10 mouse cellular contexts compared by ENCODE assay signal in genomic region chr5:36573354-36573753, GRCm38 (mm10). TPM values are rescaled to one million over a fixed set of nuclear protein-coding genes. Genes with fewer than 3 reads are reported as not detected.
A peak's percentile ranks its signal among the peaks of the same experiment; 100 is the strongest.
DNase-seq lines count a peak whose midpoint lies in the region; ATAC-seq and TF ChIP-seq lines count a peak whose summit lies in the region.
"Had no signal": no experiment of that assay in that cellular context is flagged by ENCODE, and none has a peak within 500 bp of the region (broad histone marks: within the 10 kb centered on the region; RNA-seq: fewer than 3 reads in every experiment).

No protein-coding gene starts in this region.

- H3K4me2 ChIP-seq in embryonic facial prominence, embryonic 13.5 days = no peak overlapping the region
- H3K4me2 ChIP-seq in lung, embryonic 14.5 days = no peak overlapping the region
- H3K4me2 ChIP-seq in stomach, embryonic 16.5 days (ENCODE audit: low read depth, low read length) = no peak overlapping the region
- no peak overlapping the region for H3K4me2 ChIP-seq in forebrain, embryonic 13.5 days
- H3K4me2 ChIP-seq: hindbrain, embryonic 15.5 days had no signal

- H3K9me3 ChIP-seq in embryonic facial prominence, embryonic 13.5 days = no peaks in the 10 kb centered on the region
- no peaks in the 10 kb centered on the region for H3K9me3 ChIP-seq in embryonic facial prominence, embryonic 10.5 days
- no peaks in the 10 kb centered on the region for H3K9me3 ChIP-seq in lung, embryonic 14.5 days (ENCODE audit: low read depth, low read length)
- no peaks in the 10 kb centered on the region for H3K9me3 ChIP-seq in stomach, embryonic 16.5 days (replicated peaks; ENCODE audit: control insufficient read depth, low read length)
- no peaks in the 10 kb centered on the region for H3K9me3 ChIP-seq in forebrain, embryonic 13.5 days (replicated peaks)
- H3K9me3 ChIP-seq: hindbrain, embryonic 15.5 days had no signal

- TF ChIP-seq CTCF in lung, embryonic 14.5 days (IDR thresholded peaks at IDR 0.05; ENCODE audit: low read depth) = no peak

- H3K4me1 ChIP-seq in embryonic facial prominence, embryonic 13.5 days = peaks cover 28% of the 10 kb centered on the region
- H3K4me1 ChIP-seq in embryonic facial prominence, embryonic 10.5 days = peaks cover 29% of the 10 kb centered on the region
- H3K4me1 ChIP-seq in lung, embryonic 14.5 days (ENCODE audit: insufficient read depth) = peaks cover 8% of the 10 kb centered on the region; the same call in 1 of the 2 replicates
- H3K4me1 ChIP-seq in stomach, embryonic 16.5 days (ENCODE audit: control insufficient read depth, insufficient read depth, low read length) = peaks cover 16% of the 10 kb centered on the region
- 0 out of 2 replicates have a peak, but pooled peaks cover 13% of the 10 kb centered on the region for H3K4me1 ChIP-seq in forebrain, embryonic 13.5 days
- H3K4me1 ChIP-seq: hindbrain, embryonic 15.5 days had no signal

- H3K27ac ChIP-seq in embryonic facial prominence, embryonic 13.5 days = no peak overlapping the region
- no peak overlapping the region for H3K27ac ChIP-seq in embryonic facial prominence, embryonic 10.5 days (replicated peaks)
- peak overlapping the region; percentile 70; the same call in 1 of the 2 replicates for H3K27ac ChIP-seq in lung, embryonic 14.5 days (ENCODE audit: low read depth)
- peak overlapping the region; percentile 50 for H3K27ac ChIP-seq in stomach, embryonic 16.5 days (ENCODE audit: low read length)
- no peak overlapping the region for H3K27ac ChIP-seq in forebrain, embryonic 13.5 days
- H3K27ac ChIP-seq: hindbrain, embryonic 15.5 days had no signal

- no peak for ATAC-seq in embryonic facial prominence, embryonic 13.5 days (ENCODE audit: insufficient number of reproducible peaks, insufficient read depth, low FRiP score, low TSS enrichment, low read depth)
- ATAC-seq in lung, embryonic 14.5 days (ENCODE audit: insufficient read depth) = no peak
- ATAC-seq in stomach, embryonic 16.5 days (ENCODE audit: insufficient read depth, low FRiP score) = no peak
- ATAC-seq in forebrain, embryonic 13.5 days = no peak

- H3K9ac ChIP-seq in embryonic facial prominence, embryonic 13.5 days = 0 out of 2 replicates have a peak overlapping the region, but pooled peaks have one; percentile 32
- H3K9ac ChIP-seq in lung, embryonic 14.5 days = no peak overlapping the region
- 0 out of 2 replicates have a peak overlapping the region, but pooled peaks have one; percentile 29 for H3K9ac ChIP-seq in stomach, embryonic 16.5 days (ENCODE audit: low read length)
- H3K9ac ChIP-seq in forebrain, embryonic 13.5 days = no peak overlapping the region
- H3K9ac ChIP-seq: hindbrain, embryonic 15.5 days had no signal

- DNase-seq in embryonic facial prominence, embryonic 10.5 days (ENCODE audit: low spot score) = no peak
- no peak for DNase-seq in lung, embryonic 14.5 days
- no peak for DNase-seq in lung, postnatal 14 days
- DNase-seq in liver = peak; percentile 56
- no peak for DNase-seq in Muller cell, postnatal 12 days (ENCODE audit: inconsistent ontology term)
- DNase-seq: cerebellum, postnatal 14 days had no signal

- H3K4me3 ChIP-seq in embryonic facial prominence, embryonic 13.5 days = no peak overlapping the region
- H3K4me3 ChIP-seq in embryonic facial prominence, embryonic 10.5 days = no peak overlapping the region
- H3K4me3 ChIP-seq in lung, embryonic 14.5 days (ENCODE audit: low read depth, low read length) = no peak overlapping the region
- H3K4me3 ChIP-seq in stomach, embryonic 16.5 days (replicated peaks; ENCODE audit: low read length) = no peak overlapping the region
- no peak overlapping the region for H3K4me3 ChIP-seq in forebrain, embryonic 13.5 days
- H3K4me3 ChIP-seq: hindbrain, embryonic 15.5 days had no signal

- no peaks in the 10 kb centered on the region for H3K27me3 ChIP-seq in embryonic facial prominence, embryonic 13.5 days
- H3K27me3 ChIP-seq in embryonic facial prominence, embryonic 10.5 days (replicated peaks; ENCODE audit: low read depth, poor library complexity, severe bottlenecking) = no peaks in the 10 kb centered on the region
- no peaks in the 10 kb centered on the region for H3K27me3 ChIP-seq in lung, embryonic 14.5 days (ENCODE audit: insufficient read depth, low read length)
- H3K27me3 ChIP-seq in stomach, embryonic 16.5 days (ENCODE audit: control insufficient read depth, insufficient read depth, low read length) = no peaks in the 10 kb centered on the region
- no peaks in the 10 kb centered on the region for H3K27me3 ChIP-seq in forebrain, embryonic 13.5 days
- H3K27me3 ChIP-seq: hindbrain, embryonic 15.5 days had no signal

- 45% methylated on average over 3 of the region's 3 CpGs for WGBS in embryonic facial prominence, embryonic 13.5 days
- WGBS in embryonic facial prominence, embryonic 10.5 days = 57% methylated on average over 3 of the region's 3 CpGs
- 52% methylated on average over 3 of the region's 3 CpGs for WGBS in lung, embryonic 14.5 days
- WGBS in stomach, embryonic 16.5 days = 54% methylated on average over 3 of the region's 3 CpGs
- 62% methylated on average over 3 of the region's 3 CpGs for WGBS in forebrain, embryonic 13.5 days

- H3K36me3 ChIP-seq in embryonic facial prominence, embryonic 13.5 days = peaks cover 14% of the 10 kb centered on the region
- peaks cover 21% of the 10 kb centered on the region for H3K36me3 ChIP-seq in embryonic facial prominence, embryonic 10.5 days (replicated peaks)
- H3K36me3 ChIP-seq in lung, embryonic 14.5 days (ENCODE audit: insufficient read depth) = peaks cover 10% of the 10 kb centered on the region; the same call in 1 of the 2 replicates
- peaks cover 4% of the 10 kb centered on the region; the same call in 1 of the 2 replicates for H3K36me3 ChIP-seq in stomach, embryonic 16.5 days (ENCODE audit: control insufficient read depth, insufficient read depth, low read length)
- peaks cover 22% of the 10 kb centered on the region; the same call in 1 of the 2 replicates for H3K36me3 ChIP-seq in forebrain, embryonic 13.5 days (ENCODE audit: poor library complexity, severe bottlenecking)

RNA-seq across cellular contexts. Expression of gene Tbc1d14, which starts 19.7 kb away (rescaled TPM):
- 43.2 and 45.4 TPM in 2 replicates for polyA plus RNA-seq in embryonic facial prominence, embryonic 13.5 days (2015; fragmentation: Nextera tagmentation; extraction: Ambion mirVana)
- polyA plus RNA-seq in embryonic facial prominence, embryonic 10.5 days (2016; fragmentation: Nextera tagmentation; extraction: Ambion mirVana) = 39.9 and 40.4 TPM in 2 replicates
- 31.1 and 31.3 TPM in 2 replicates for polyA plus RNA-seq in lung, embryonic 14.5 days (2014; fragmentation: Nextera tagmentation; extraction: Ambion mirVana)
- 39.5 and 43.6 TPM in 2 replicates for polyA plus RNA-seq in stomach, embryonic 16.5 days (2015; fragmentation: Nextera tagmentation; extraction: Ambion mirVana)
- polyA plus RNA-seq in forebrain, embryonic 13.5 days (2015; fragmentation: Nextera tagmentation; extraction: Ambion mirVana) = 67.0 and 68.0 TPM in 2 replicates

Comparison
In these comparisons a context has a peak if more than half of its experiments do, and no peak if none do; other contexts are left out.
1. H3K27ac ChIP-seq: peak in lung, embryonic 14.5 days (single experiment) and stomach, embryonic 16.5 days (single experiment); none in embryonic facial prominence, embryonic 13.5 days (single experiment), embryonic facial prominence, embryonic 10.5 days (single experiment) and forebrain, embryonic 13.5 days (single experiment).
2. H3K9ac ChIP-seq: peak in embryonic facial prominence, embryonic 13.5 days (single experiment) and stomach, embryonic 16.5 days (single experiment); none in lung, embryonic 14.5 days (single experiment) and forebrain, embryonic 13.5 days (single experiment).